Mouse (Mus musculus) heart, postnatal 25 days (tissue): ENCODE data around the gene Trim46. TPM values are rescaled to one million over a fixed set of nuclear protein-coding genes. Genes with fewer than 3 reads are reported as not detected.

ENCODE experiments used
- DNase-seq: peaks from one replicate; pipeline ENCODE4 v3.0.0; 2022; ENCODE audit warnings: low spot score
- intact Hi-C: fragments of 180-260 bp; cut with DNase I; formaldehyde crosslinking; loops from one replicate; pipeline ENCODE4 v1.15.1; 2025
- microRNA-seq: library from miRNA; unstranded; fragments of <30 nt; microRNA quantifications from one replicate; pipeline ENCODE4 v1.2.0, GENCODE M21; 2022
- total RNA-seq, 2 experiments: library from RNA; stranded (reverse); gene quantifications; 2 replicates each; pipeline ENCODE4 v1.2.3; 2021

The Trim46 gene
- total RNA-seq, 2 experiments from 2014 or later, result 0.47 to 0.59 TPM

DNA sequence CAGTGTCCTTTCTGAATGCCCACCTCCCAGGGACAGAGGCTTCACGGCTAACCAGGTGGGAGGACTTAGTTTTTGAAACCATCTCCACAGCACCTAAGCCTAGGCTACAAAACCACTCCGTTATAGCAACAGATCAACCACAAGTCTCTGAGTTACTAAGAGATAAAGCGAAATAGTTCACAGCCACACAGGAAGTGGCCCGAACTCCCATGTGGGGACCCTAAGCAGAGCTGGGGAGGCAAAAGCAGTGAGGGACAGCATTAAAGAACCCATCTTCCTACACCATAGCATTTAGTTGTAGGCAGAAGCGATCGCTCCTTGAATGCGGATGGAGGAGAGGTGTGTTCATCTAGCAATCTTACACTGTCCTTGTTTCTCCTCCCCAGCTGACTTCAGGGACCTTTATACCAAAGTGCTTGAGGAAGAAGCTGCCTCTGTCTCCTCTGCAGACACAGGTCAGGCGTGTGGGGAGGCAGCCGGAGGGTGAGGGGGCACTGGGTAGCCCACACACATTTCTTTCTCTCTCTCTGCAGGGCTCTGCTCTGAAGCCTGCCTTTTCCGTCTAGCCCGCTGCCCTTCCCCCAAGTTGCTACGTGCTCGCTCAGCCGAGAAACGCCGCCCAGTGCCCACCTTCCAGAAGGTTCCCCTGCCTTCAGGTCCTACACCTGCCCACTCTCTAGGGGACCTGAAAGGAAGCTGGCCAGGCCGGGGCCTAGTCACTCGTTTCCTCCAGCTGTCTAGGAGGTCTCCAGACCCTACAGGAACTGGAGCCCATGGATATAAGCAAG, 58.2 kb downstream of the Trim46 start:
- intact Hi-C loops, result no loop called here
- no peak for DNase-seq

DNA sequence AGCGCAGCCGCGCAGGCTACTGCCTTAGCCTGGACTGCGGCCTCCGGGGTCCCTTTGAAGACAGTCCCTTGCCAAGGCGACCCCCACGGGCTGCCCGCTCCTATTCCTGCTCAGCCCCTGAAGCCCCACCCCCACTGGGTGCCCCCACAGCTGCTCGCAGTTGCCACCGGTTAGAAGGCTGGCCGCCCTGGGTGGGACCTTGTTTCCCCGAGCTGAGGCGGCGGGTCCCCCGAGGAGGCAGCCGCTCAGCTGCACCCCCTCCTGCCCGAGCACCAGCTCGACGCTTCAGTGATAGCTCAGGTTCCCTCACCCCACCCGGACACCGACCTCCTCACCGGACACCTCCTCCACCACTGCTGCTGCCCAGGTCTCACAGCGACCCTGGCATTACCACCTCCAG, 58.9 kb downstream of the Trim46 start:
- DNase-seq, result no peak
- intact Hi-C loops, result no loop called here

Small RNAs within 50 kb of the gene (microRNA-seq; reads per million reads assigned to microRNA genes)
- gene Mir92b, result 58.1 reads per million, percentile 51 among the genes with 10 or more reads in this experiment

Other genes starting within 250 kb of the Trim46 start
- 10 to 100 TPM; 20.0 to 22.5 TPM for gene Rusc1, start 153.0 kb downstream of the Trim46 start, total RNA-seq
- gene Gm43738, start 145.2 kb downstream of the Trim46 start, total RNA-seq, result not detected
- 10 to 100 TPM; 20.7 to 22.3 TPM for gene Fdps, start 144.3 kb downstream of the Trim46 start, total RNA-seq
- gene Pklr, start 110.2 kb downstream of the Trim46 start, total RNA-seq, result not detected
- under 1 TPM; 0.16 to 0.61 TPM for gene Hcn3, start 86.1 kb downstream of the Trim46 start, total RNA-seq
- 10 to 100 TPM; 18.1 to 18.7 TPM for gene Clk2, start 81.5 kb downstream of the Trim46 start, total RNA-seq
- 10 to 100 TPM; 48.9 to 50.2 TPM for gene Scamp3, start 68.8 kb downstream of the Trim46 start, total RNA-seq
- gene Fam189b, start 63.2 kb downstream of the Trim46 start, total RNA-seq, result 1 to 10 TPM; 5.2 to 5.7 TPM
- gene Gba, start 43.4 kb downstream of the Trim46 start, total RNA-seq, result 10 to 100 TPM; 18.2 to 20.9 TPM
- 1 to 10 TPM; 6.1 to 7.2 TPM for gene Thbs3, start 31.1 kb downstream of the Trim46 start, total RNA-seq
- gene Mtx1, start 19.2 kb downstream of the Trim46 start, total RNA-seq, result 10 to 100 TPM; 62.3 to 62.6 TPM
- gene Muc1, start 17.3 kb downstream of the Trim46 start, total RNA-seq, result under 1 TPM; 0.22 to 0.39 TPM
- gene Krtcap2, start 343 bp downstream of the Trim46 start, total RNA-seq, result 10 to 100 TPM; 73.5 to 87.6 TPM
- 10 to 100 TPM; 51.7 to 53.9 TPM for gene Dpm3, start 13.0 kb upstream of the Trim46 start, total RNA-seq
- 10 to 100 TPM; 21.0 TPM for gene Slc50a1, start 24.3 kb upstream of the Trim46 start, total RNA-seq
- 10 to 100 TPM; 29.4 to 33.5 TPM for gene Efna1, start 34.8 kb upstream of the Trim46 start, total RNA-seq
- gene Efna3, start 76.7 kb upstream of the Trim46 start, total RNA-seq, result under 1 TPM in 1 of 2 experiments, not detected in 1; 0.31 TPM
- gene Efna4, start 91.7 kb upstream of the Trim46 start, total RNA-seq, result under 1 TPM; 0.31 to 0.47 TPM
- gene Adam15, start 103.7 kb upstream of the Trim46 start, total RNA-seq, result 10 to 100 TPM; 52.7 to 68.7 TPM
- gene Dcst2, start 115.7 kb upstream of the Trim46 start, total RNA-seq, result not detected
- gene Dcst1, start 118.9 kb upstream of the Trim46 start, total RNA-seq, result not detected
- 10 to 100 TPM; 20.6 to 25.1 TPM for gene Zbtb7b, start 148.5 kb upstream of the Trim46 start, total RNA-seq
- gene Lenep, start 156.5 kb upstream of the Trim46 start, total RNA-seq, result under 1 TPM; 0.23 to 0.59 TPM
- 10 to 100 TPM; 57.5 to 60.8 TPM for gene Flad1, start 165.6 kb upstream of the Trim46 start, total RNA-seq
- gene Cks1b, start 172.1 kb upstream of the Trim46 start, total RNA-seq, result 1 to 10 TPM; 4.1 to 4.7 TPM
- gene Shc1, start 172.1 kb upstream of the Trim46 start, total RNA-seq, result 10 to 100 TPM; 35.7 to 35.8 TPM
- 10 to 100 TPM; 13.5 to 18.0 TPM for gene Pygo2, start 183.9 kb upstream of the Trim46 start, total RNA-seq
- 10 to 100 TPM; 49.2 to 56.9 TPM for gene Pbxip1, start 190.4 kb upstream of the Trim46 start, total RNA-seq
- 1 to 10 TPM; 7.4 to 8.4 TPM for gene Pmvk, start 208.2 kb upstream of the Trim46 start, total RNA-seq